Mouse (Mus musculus) splenic B cell, adult 2 months (primary cell): ENCODE results near the gene Slc25a39.
"Not testable (repeated sequence)": the region's sequence is repeated elsewhere in the genome, so short reads cannot be mapped to it uniquely, and the experiment has no call there.

Experiments
- DNase-seq: peaks from one replicate; pipeline ENCODE4 v3.0.0-alpha.2; 2011; ENCODE audit warnings: low read depth, low spot score
- H3K27me3 ChIP-seq: 2 replicates; pipeline ENCODE4 v1.6.1; 2012; ENCODE audit warnings: mild to moderate bottlenecking, low read length, moderate library complexity, mixed read lengths; ENCODE audit not compliant: control insufficient read depth, poor library complexity, insufficient read depth, severe bottlenecking
- H3K36me3 ChIP-seq: 2 replicates; pipeline ENCODE4 v1.6.1; 2012; ENCODE audit warnings: mild to moderate bottlenecking, low read length, moderate library complexity, mixed read lengths; ENCODE audit not compliant: control insufficient read depth, poor library complexity, insufficient read depth, severe bottlenecking

Slc25a39 gene

DNA sequence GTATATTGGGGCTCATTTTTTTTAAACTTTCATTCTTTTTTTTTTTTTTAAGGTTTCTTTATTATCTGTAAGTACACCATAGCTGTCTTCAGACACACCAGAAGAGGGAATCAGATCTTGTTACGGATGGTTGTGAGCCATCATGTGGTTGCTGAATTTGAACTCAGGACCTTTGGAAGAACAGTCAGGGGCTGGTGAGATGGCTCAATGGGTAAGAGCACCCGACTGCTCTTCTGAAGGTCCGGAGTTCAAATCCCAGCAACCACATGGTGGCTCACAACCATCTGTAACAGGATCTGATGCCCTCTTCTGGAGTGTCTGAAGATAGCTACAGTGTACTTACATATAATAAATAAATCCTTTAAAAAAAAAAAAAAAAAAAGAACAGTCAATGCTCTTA, 2.6 kb upstream of the Slc25a39 start:
- not testable (repeated sequence) for H3K27me3 ChIP-seq, H3K36me3 ChIP-seq, DNase-seq

- Histone ChIP-seq H3K27me3 (no peaks in the 10 kb centered on the region), H3K36me3 (no peaks in the 10 kb centered on the region)
- no peak for DNase-seq
These were observed 2.1 kb upstream of the Slc25a39 start for GRCm38 (mm10) chr11:102409795-102410330.

DNA sequence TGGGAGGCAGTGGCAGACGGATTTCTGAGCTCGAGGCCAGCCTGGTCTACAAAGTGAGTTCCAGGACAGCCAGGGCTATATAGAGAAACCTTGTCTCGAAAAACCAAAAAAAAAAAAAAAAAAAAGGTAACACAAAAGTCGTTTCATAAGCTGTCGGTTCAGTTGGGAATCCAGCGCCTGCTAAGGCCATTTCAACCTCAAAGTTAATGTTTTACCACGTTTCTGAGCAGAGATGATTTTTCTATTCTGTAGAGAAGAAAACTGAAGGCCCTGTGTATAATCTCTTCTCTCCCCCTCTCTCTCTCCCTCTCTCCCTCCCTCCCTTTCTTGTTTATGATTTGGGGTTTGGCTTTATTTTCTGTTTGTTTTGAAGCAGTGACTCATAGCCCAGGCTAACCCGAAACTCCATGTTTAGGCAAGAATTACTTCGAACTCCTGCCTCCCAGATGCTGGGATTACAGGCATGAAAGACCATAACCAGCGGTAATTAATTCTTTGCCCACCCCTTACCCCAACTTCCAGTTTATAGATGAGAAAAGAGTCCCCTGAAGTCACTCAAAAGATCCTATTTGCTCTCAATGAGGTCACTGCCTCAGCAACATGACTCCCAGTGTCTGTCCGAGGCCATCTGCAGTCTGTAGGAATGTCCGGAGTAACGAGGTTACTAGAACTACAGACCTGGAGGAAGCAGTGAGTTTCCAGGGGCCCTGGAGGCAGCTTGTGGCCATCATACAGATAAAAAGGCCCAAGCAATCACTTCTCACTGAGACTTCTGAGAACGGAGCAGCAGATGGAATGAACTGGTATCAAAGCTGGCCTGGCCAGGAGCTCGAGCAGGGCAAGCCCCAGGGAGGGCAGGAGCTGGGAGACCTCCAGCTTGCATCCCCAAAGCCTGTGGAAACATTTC, 1.4 kb upstream of the Slc25a39 start:
- no peaks in the 10 kb centered on the region for H3K36me3 ChIP-seq
- H3K27me3 ChIP-seq = no peaks in the 10 kb centered on the region
- no peak for DNase-seq

GRCm38 (mm10) chr11:102408344-102408876, 664 bp upstream of the Slc25a39 start:
- peak; percentile 97 for DNase-seq
- no peaks in the 10 kb centered on the region for H3K36me3 ChIP-seq
- H3K27me3 ChIP-seq = no peaks in the 10 kb centered on the region

DNA sequence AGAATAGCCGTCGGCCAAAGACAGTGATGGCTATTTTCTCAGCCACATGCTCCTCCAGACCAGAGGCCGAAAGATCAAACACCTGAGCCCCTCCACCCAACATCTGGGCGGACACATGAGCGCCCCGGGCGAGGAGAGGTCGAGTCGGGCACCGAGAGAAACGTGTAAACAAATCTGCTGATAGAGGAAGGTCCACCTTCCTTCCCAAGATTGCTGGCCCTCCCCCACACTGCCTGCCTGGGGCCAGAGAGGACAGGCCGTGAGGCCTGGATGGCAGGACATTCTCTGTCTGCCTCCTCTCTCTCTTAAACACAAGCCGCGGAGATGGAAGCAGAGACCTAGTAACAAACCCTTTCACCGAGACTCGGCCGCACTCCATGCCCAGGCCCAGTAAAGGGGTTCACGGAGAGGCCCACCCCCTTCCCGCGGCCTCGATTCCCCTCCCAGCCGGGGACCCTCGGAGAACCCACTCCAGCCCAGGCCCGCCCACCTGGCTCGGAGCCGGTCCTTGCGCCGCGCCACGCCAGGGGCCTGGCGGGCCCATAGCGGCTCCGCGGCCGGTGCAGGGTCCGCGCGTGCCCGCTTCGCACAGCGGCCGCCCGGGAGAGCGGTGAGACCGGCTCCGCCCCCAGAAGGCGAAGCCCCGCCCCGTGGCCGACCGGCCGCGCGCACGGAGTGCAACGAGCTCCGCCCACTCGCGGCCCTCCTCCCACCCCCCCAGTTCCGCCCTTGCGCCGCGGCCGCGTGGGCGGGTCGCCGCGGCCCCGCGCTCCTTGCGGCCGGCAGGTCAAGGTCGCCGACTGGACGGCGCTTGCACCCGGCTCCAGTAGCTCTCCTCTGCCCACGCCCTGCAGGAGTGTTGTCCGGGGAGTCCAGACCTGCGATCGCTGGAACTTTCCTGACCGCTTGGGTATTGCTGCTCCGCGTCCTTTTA, 579 bp downstream of the Slc25a39 start:
- DNase-seq = peak; percentile 94
- H3K27me3 ChIP-seq = no peaks in the 10 kb centered on the region

GRCm38 (mm10) chr11:102406401-102406800, 1.3 kb downstream of the Slc25a39 start:
- Histone ChIP-seq H3K36me3 (peaks cover 3% of the 10 kb centered on the region; the same call in 1 of the 2 replicates), H3K27me3 (no peaks in the 10 kb centered on the region)
- no peak for DNase-seq

More for the DNA sequence above, 579 bp downstream of the Slc25a39 start:
- peaks cover 3% of the 10 kb centered on the region; the same call in 1 of the 2 replicates for H3K36me3 ChIP-seq

GRCm38 (mm10) chr11:102405544-102406285, 2.0 kb downstream of the Slc25a39 start:
- peaks cover 3% of the 10 kb centered on the region; the same call in 1 of the 2 replicates for H3K36me3 ChIP-seq
- H3K27me3 ChIP-seq = no peaks in the 10 kb centered on the region
- DNase-seq = no peak

- H3K36me3 ChIP-seq = peaks cover 3% of the 10 kb centered on the region; the same call in 1 of the 2 replicates
- DNase-seq = no peak
- no peaks in the 10 kb centered on the region for H3K27me3 ChIP-seq
These were observed 3.4 kb downstream of the Slc25a39 start for GRCm38 (mm10) chr11:102404161-102405010.

DNA sequence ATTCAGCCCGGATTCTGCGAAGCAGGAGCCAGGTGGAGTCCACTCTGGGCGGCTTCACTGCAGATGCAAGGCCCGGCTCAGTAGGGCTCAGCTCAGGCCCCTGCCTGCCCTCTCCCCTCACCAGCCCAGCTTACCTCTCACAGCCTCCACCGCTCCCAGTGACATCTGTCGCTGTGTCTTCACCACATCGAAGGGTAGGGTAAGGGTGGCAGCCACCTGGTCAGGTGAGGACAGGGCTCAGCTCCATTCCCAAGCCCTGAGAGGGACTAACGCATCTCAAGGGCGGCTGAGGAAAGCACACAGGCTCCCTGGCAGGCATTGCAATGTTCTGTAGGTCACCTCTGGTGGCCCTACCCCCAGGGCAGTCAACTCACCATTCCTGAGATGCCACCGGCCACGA, 4.1 kb downstream of the Slc25a39 start:
- H3K36me3 ChIP-seq = peaks cover 3% of the 10 kb centered on the region; the same call in 1 of the 2 replicates
- DNase-seq = no peak
- H3K27me3 ChIP-seq = no peaks in the 10 kb centered on the region

DNA sequence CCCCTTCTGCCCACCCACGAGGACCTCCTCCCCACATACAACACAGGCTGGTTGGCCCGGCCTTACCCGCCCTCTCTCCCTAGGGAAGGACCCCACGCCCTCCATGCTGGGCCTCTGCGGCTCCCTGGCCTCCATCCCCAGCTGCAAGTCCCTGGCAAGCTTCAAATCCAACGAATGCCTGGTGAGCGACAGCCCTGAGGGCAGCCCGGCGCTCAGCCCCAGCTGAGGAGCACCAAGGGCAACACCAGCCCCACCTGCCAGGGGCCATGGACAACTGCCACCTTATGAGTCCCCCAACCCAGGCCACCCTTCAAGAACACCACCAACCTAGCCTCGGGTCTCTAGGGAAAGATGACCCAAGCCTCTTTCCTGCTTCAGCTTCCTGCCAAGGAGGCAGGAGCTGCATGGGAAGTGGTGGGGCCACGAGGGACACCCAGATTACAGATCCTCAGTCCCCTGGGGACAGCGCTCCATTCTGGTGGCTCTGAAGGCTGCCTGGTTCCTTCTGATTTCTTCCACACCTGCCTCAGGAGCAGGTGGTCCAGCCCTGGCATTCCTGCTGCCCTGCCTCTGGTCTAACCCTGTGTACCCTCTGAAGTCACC, 5.7 kb downstream of the Slc25a39 start:
- H3K27me3 ChIP-seq = no peaks in the 10 kb centered on the region
- no peak for DNase-seq
- H3K36me3 ChIP-seq = peaks cover 3% of the 10 kb centered on the region; the same call in 1 of the 2 replicates

GRCm38 (mm10) chr11:102400513-102401084, 7.1 kb downstream of the Slc25a39 start:
- DNase-seq = no peak

GRCm38 (mm10) chr11:102399610-102400072, 8.1 kb downstream of the Slc25a39 start:
- peaks cover 3% of the 10 kb centered on the region; the same call in 1 of the 2 replicates for H3K36me3 ChIP-seq
- no peak for DNase-seq
- no peaks in the 10 kb centered on the region for H3K27me3 ChIP-seq

More at GRCm38 (mm10) chr11:102400513-102401084, 7.1 kb downstream of the Slc25a39 start:
- peaks cover 3% of the 10 kb centered on the region; the same call in 1 of the 2 replicates for H3K36me3 ChIP-seq
- H3K27me3 ChIP-seq = no peaks in the 10 kb centered on the region
